Mouse (Mus musculus): Measurements from ENCODE around the gene Hras.

DNA sequence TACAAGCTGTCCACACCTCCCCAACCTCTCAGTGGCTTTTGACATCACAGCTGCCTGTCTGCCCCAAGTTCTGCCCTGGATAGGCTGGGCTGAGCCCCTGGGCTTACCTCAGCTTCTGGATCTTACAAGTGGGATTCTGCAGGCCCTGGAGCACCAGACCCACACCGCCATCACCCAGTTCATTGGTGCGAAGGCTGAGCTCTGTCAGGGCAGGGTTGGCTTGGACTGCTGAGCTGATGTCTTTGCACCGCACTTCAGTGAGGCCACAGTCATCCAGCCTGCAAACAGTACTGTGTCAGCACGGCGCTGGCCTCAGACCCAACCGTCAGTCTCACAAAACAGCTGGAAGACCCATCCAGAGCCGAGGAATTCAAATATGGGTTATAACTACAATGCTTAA is 29.4 kb downstream of the Hras start:
- TF ChIP-seq CTCF (IDR thresholded peaks at IDR 0.05; ENCODE audit: low read depth) (no peak), EP300 (IDR thresholded peaks at IDR 0.05; ENCODE audit: low read depth) (no peak)

Data from liver, postnatal 0 days (tissue).